Mouse (Mus musculus) midbrain, embryonic 10.5 days (tissue): Measurements from ENCODE around the gene Grb10. TPM values are rescaled to one million over a fixed set of nuclear protein-coding genes. Genes with fewer than 3 reads are reported as not detected.

Experiments used
- DNase-seq: peaks from one replicate; pipeline ENCODE4 v3.0.0-alpha.2; 2017; ENCODE audit warnings: low spot score
- H3K27ac ChIP-seq: fragments of 300-500 bp; sonication (generic); replicated peaks from 2 replicates; pipeline ENCODE4 v1.5.1; 2016; ENCODE audit warnings: mild to moderate bottlenecking
- H3K27me3 ChIP-seq: fragments of 300-500 bp; sonication (generic); 2 replicates; pipeline ENCODE4 v1.6.1; 2016; ENCODE audit warnings: low read depth, mild to moderate bottlenecking; ENCODE audit not compliant: poor library complexity, severe bottlenecking
- H3K36me3 ChIP-seq: fragments of 300-500 bp; sonication (generic); 2 replicates; pipeline ENCODE4 v1.6.1; 2016; ENCODE audit warnings: mild to moderate bottlenecking, moderate library complexity
- H3K4me1 ChIP-seq: fragments of 300-500 bp; sonication (generic); 2 replicates; pipeline ENCODE4 v1.6.1; 2016
- H3K4me3 ChIP-seq: fragments of 300-500 bp; sonication (generic); 2 replicates; pipeline ENCODE4 v1.5.1; 2016; ENCODE audit warnings: mild to moderate bottlenecking, moderate library complexity
- H3K9me3 ChIP-seq: fragments of 300-500 bp; sonication (generic); replicated peaks from 2 replicates; pipeline ENCODE4 v1.6.1; 2016; ENCODE audit warnings: mild to moderate bottlenecking
- WGBS: fragments of 180-500 bp; shearing (Covaris S2); methylation state at CpG from one replicate; pipeline ENCODE4 v1.1.7; 2016; 5-methylcytosine and 5-hydroxymethylcytosine counted together
- polyA plus RNA-seq: library from polyadenylated mRNA; unstranded; fragments of >200 nt; fragmentation: Nextera tagmentation; extraction: Ambion mirVana; gene quantifications from 2 replicates; pipeline ENCODE4 v1.2.1, GENCODE M21; 2016

Gene Grb10
- polyA plus RNA-seq, 1 experiment from 2014 or later = 441 TPM

DNA sequence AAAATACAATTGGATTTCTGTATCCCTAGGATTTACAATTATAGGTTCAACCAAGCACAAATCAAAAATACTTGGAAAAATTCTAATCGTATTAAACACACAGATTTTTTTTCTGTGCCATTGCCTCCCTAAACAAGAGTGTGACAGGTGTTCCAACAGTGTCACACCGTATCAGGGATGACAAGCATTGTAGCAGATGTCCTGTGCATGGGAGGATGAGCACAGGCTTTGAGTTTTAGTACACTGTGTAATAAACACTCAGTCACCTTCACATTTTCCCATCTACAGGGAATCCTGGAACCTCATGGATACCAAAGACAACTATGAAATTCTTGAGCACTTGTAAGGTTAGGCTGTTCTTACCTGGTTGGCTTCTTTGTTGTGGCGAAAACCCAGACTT is 51.2 kb downstream of the Grb10 start:
- no peak for DNase-seq
- Histone ChIP-seq H3K4me1 (no peaks in the 10 kb centered on the region), H3K4me3 (no peak overlapping the region), H3K27me3 (no peaks in the 10 kb centered on the region), H3K9me3 (no peaks in the 10 kb centered on the region), H3K36me3 (peaks cover 53% of the 10 kb centered on the region), H3K27ac (no peak overlapping the region)
- 95% methylated on average over 3 of the region's 3 CpGs for WGBS

- Histone ChIP-seq H3K27me3 (no peaks in the 10 kb centered on the region), H3K27ac (no peak overlapping the region), H3K36me3 (peaks cover 57% of the 10 kb centered on the region), H3K9me3 (no peaks in the 10 kb centered on the region), H3K4me3 (no peak overlapping the region), H3K4me1 (0 out of 2 replicates have a peak, but pooled peaks cover 2% of the 10 kb centered on the region)
- no peak for DNase-seq
- WGBS = 81% methylated on average over 5 of the region's 5 CpGs
These were observed 59.8 kb downstream of the Grb10 start for GRCm38 (mm10) chr11:11978611-11979197.

DNA sequence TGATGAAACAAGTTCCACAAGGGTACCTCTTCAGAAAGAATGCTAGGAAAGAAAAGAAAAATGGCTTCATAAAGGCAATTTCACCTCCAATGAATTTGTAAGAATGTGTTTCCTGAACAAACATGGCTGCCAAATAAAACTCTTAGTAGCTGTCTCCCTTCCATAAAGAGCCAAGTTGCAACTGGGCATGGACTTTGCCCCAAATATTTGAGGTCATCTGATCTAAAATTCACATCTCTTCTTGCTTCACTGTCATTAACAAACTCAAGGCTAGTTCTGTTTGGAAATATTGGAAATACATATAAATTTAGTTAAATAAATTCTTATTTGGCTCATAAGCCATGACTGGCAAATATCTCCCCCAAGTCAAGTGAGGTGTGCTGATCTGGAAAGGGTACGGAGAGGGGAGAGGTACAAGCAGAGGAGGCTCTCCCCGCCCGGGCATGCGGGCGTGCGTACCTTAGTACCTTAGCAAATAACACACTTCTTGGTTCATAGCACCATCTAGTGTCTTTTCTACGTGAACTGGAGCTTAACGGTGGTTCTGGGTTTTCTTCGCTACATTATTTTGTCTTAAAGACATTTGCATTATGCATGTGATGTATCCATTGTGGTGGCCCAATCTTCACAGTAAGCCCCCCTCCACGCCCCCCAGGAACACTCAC is 63.8 kb downstream of the Grb10 start:
- Histone ChIP-seq H3K4me1 (peaks cover 12% of the 10 kb centered on the region; the same call in 1 of the 2 replicates), H3K27me3 (no peaks in the 10 kb centered on the region; the same call in 1 of the 2 replicates), H3K36me3 (peaks cover 62% of the 10 kb centered on the region), H3K27ac (no peak overlapping the region), H3K9me3 (peaks cover 8% of the 10 kb centered on the region; the same call in 1 of the 2 replicates), H3K4me3 (no peak overlapping the region)
- DNase-seq = no peak
- 46% methylated on average over 10 of the region's 10 CpGs for WGBS

DNA sequence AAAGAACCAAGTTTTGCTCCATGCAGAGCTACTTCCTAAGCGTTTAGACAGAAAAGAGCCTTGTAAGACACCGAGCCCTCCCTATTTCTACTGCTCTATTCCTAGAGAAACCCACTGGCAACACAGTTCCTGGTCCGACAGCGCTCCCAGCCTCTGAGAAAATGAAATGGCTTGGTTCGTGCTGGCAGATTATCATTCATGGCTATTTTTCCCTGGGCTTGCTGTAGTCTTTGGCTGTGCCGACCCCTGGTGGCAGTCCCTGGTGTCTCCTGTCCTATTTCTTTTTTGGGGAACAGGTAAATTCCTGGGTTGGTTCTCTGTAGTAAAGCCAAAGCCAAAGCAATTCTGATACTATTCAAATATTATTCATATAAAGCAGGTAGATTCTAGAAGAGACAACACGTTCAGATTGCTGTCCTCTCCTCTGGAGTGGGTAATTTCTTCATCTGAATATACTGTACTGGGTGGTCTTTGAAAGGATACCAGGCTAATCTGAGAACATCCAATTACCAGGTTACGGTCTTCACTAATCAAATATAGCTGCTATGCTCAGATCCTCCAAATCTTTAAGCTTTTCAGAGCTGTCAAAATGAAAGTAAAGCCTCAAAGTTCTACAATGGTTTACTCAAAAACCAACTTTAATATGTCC is 65.0 kb downstream of the Grb10 start:
- Histone ChIP-seq H3K9me3 (peaks cover 8% of the 10 kb centered on the region; the same call in 1 of the 2 replicates), H3K4me1 (peaks cover 23% of the 10 kb centered on the region), H3K4me3 (no peak overlapping the region), H3K36me3 (peaks cover 65% of the 10 kb centered on the region), H3K27me3 (no peaks in the 10 kb centered on the region; the same call in 1 of the 2 replicates), H3K27ac (no peak overlapping the region)
- DNase-seq = peak; percentile 73
- 48% methylated on average over 8 of the region's 8 CpGs for WGBS

- Histone ChIP-seq H3K27ac (no peak overlapping the region), H3K36me3 (peaks cover 74% of the 10 kb centered on the region), H3K27me3 (no peaks in the 10 kb centered on the region; the same call in 1 of the 2 replicates), H3K9me3 (peaks cover 8% of the 10 kb centered on the region; the same call in 1 of the 2 replicates), H3K4me1 (peaks cover 25% of the 10 kb centered on the region), H3K4me3 (no peak overlapping the region)
- no peak for DNase-seq
- 87% methylated on average over 6 of the region's 6 CpGs for WGBS
These were observed 65.9 kb downstream of the Grb10 start for GRCm38 (mm10) chr11:11972401-11973110.

DNA sequence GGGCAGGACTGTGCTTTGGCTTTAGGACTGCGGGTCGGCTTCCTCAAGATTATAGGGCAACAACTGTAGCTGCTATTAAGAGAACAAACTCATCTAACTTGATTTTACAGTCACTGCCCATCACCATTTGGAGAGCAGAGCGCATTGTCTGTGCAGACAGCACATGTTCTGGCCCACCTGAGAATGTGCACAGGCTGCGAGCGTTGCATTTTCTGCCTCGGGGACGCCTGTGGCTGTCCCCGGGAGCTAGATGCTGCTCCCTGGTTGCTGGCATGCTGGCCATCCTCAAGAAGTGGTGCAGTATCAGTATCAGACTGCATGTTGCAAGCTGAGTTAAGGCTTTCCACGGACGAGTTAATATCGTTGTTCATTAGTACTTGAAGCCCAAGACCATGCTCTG is 68.2 kb downstream of the Grb10 start:
- H3K36me3 ChIP-seq = peaks cover 94% of the 10 kb centered on the region
- H3K4me1 ChIP-seq = peaks cover 25% of the 10 kb centered on the region
- 92% methylated on average over 11 of the region's 11 CpGs for whole genome bisulfite sequencing
- H3K27me3 ChIP-seq = no peaks in the 10 kb centered on the region; the same call in 1 of the 2 replicates
- peaks cover 8% of the 10 kb centered on the region; the same call in 1 of the 2 replicates for H3K9me3 ChIP-seq
- no peak for DNase-seq
- H3K27ac ChIP-seq = no peak overlapping the region
- H3K4me3 ChIP-seq = no peak overlapping the region

GRCm38 (mm10) chr11:11968830-11969229 is 69.7 kb downstream of the Grb10 start:
- H3K27ac ChIP-seq = peak overlapping the region; percentile 61

GRCm38 (mm10) chr11:11967519-11967918 is 71.0 kb downstream of the Grb10 start:
- no peak overlapping the region for H3K27ac ChIP-seq
- WGBS = 89% methylated on average over 8 of the region's 8 CpGs
- H3K27me3 ChIP-seq = no peaks in the 10 kb centered on the region; the same call in 1 of the 2 replicates
- H3K4me1 ChIP-seq = peaks cover 37% of the 10 kb centered on the region
- H3K4me3 ChIP-seq = no peak overlapping the region
- H3K36me3 ChIP-seq = peaks cover 91% of the 10 kb centered on the region
- H3K9me3 ChIP-seq = peaks cover 8% of the 10 kb centered on the region; the same call in 1 of the 2 replicates
- DNase-seq = no peak

More at GRCm38 (mm10) chr11:11968830-11969229, 69.7 kb downstream of the Grb10 start:
- H3K4me1 ChIP-seq = peaks cover 32% of the 10 kb centered on the region
- no peak overlapping the region for H3K4me3 ChIP-seq
- DNase-seq = no peak
- H3K36me3 ChIP-seq = peaks cover 97% of the 10 kb centered on the region
- H3K9me3 ChIP-seq = peaks cover 8% of the 10 kb centered on the region; the same call in 1 of the 2 replicates
- WGBS = 51% methylated on average over 6 of the region's 6 CpGs
- no peaks in the 10 kb centered on the region; the same call in 1 of the 2 replicates for H3K27me3 ChIP-seq

- no peaks in the 10 kb centered on the region; the same call in 1 of the 2 replicates for H3K27me3 ChIP-seq
- H3K9me3 ChIP-seq = peaks cover 4% of the 10 kb centered on the region; the same call in 1 of the 2 replicates
- DNase-seq = no peak
- 0 out of 2 replicates have a peak overlapping the region, but pooled peaks have one; percentile 55 for H3K27ac ChIP-seq
- no peak overlapping the region for H3K4me3 ChIP-seq
- 91% methylated on average over 3 of the region's 3 CpGs for WGBS
- H3K36me3 ChIP-seq = peaks cover 86% of the 10 kb centered on the region
- H3K4me1 ChIP-seq = peaks cover 42% of the 10 kb centered on the region
These were observed 72.3 kb downstream of the Grb10 start for GRCm38 (mm10) chr11:11966220-11966619.

DNA sequence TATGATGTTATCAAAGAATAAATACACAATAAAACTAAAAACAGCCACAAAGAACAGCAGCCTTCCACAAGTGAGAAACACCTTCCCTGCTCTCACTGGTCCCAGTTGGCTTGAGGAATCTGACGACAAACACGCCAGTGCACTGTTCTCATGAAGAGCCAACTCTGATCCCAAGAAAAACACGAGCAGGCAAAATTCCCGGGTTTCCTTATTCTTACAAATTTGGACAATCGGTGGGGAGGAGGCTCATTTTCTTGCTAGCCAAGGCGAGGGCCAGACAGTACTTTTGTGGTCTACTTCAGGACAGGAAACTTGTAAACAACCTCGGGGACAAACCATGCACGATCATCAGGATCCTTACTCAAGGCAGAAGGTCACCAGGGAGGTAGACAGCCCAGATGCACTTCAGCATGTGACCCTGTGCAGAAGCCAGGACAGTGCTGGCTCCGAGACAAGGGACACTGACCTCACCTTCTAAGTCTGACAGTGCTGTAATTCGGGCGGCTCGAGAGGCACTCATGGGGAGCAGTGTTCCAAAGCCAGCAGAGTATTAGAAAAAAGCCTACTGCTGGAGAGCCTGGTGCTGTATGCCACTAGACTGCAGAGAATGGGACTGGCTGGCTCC is 72.9 kb downstream of the Grb10 start:
- Histone ChIP-seq H3K4me1 (peaks cover 49% of the 10 kb centered on the region), H3K36me3 (peaks cover 86% of the 10 kb centered on the region), H3K27me3 (no peaks in the 10 kb centered on the region; the same call in 1 of the 2 replicates), H3K27ac (no peak overlapping the region), H3K4me3 (no peak overlapping the region), H3K9me3 (no peaks in the 10 kb centered on the region)
- 91% methylated on average over 12 of the region's 12 CpGs for WGBS
- DNase-seq = no peak

DNA sequence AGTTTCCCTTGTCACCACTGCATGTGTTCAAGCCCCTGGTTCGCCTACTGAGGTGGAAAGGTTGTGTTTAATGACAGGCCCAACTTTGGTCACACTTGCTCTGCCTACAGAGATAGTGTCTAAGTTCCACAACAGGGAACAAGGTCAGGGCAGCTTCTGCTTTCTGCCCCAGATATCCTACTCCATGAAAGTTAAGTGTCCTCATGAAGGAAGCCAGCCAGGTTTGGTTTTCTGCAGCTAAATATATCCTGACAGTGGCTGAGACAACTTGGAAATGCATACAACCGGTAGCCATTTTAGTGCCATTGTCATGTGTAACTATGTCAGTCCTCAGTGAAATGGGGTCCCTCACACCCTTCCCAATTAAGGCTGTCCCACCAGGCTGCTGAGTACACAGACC is 73.8 kb downstream of the Grb10 start:
- no peak for DNase-seq
- Histone ChIP-seq H3K36me3 (peaks cover 86% of the 10 kb centered on the region), H3K27ac (no peak overlapping the region), H3K4me3 (no peak overlapping the region), H3K27me3 (no peaks in the 10 kb centered on the region; the same call in 1 of the 2 replicates), H3K4me1 (peaks cover 57% of the 10 kb centered on the region), H3K9me3 (no peaks in the 10 kb centered on the region)
- WGBS = 93% methylated on average over 2 of the region's 2 CpGs

GRCm38 (mm10) chr11:11963587-11963986 is 74.9 kb downstream of the Grb10 start:
- no peak overlapping the region for H3K4me3 ChIP-seq
- no peaks in the 10 kb centered on the region for H3K27me3 ChIP-seq
- H3K36me3 ChIP-seq = peaks cover 83% of the 10 kb centered on the region
- peak overlapping the region; percentile 61; the same call in 1 of the 2 replicates for H3K27ac ChIP-seq
- no peaks in the 10 kb centered on the region for H3K9me3 ChIP-seq
- DNase-seq = no peak
- peaks cover 47% of the 10 kb centered on the region for H3K4me1 ChIP-seq
- WGBS = 75% methylated on average over 3 of the region's 3 CpGs
